Mouse (Mus musculus): ENCODE results near the gene Sez6l2. TPM values are rescaled to one million over a fixed set of nuclear protein-coding genes. Genes with fewer than 3 reads are reported as not detected.

The Sez6l2 gene
- polyA plus RNA-seq, 1 experiment from 2014 or later, result 0.36 TPM

- ATAC-seq (ENCODE audit: low read depth), result no peak
- WGBS, result 76% methylated on average over 17 of the region's 17 CpGs
- Histone ChIP-seq H3K4me2 (ENCODE audit: low read depth, low read length) (no peak overlapping the region), H3K9me3 (ENCODE audit: control insufficient read depth, low read length) (no peaks in the 10 kb centered on the region), H3K4me1 (replicated peaks; ENCODE audit: control insufficient read depth, insufficient read depth, low read length) (peaks cover 16% of the 10 kb centered on the region), H3K36me3 (ENCODE audit: control insufficient read depth, insufficient read depth, low read length) (no peaks in the 10 kb centered on the region), H3K27me3 (ENCODE audit: control insufficient read depth, insufficient read depth, low read depth, low read length) (no peaks in the 10 kb centered on the region), H3K9ac (ENCODE audit: low read length) (no peak overlapping the region), H3K27ac (ENCODE audit: low read length) (no peak overlapping the region; the same call in 1 of the 2 replicates), H3K4me3 (ENCODE audit: low read length) (no peak overlapping the region)
Measured at GRCm38 (mm10) chr7:127009307-127010085, 59.1 kb downstream of the Sez6l2 start.

GRCm38 (mm10) chr7:127011051-127011450 lies 60.7 kb downstream of the Sez6l2 start:
- peaks cover 32% of the 10 kb centered on the region for H3K4me1 ChIP-seq (replicated peaks; ENCODE audit: control insufficient read depth, insufficient read depth, low read length)
- H3K9me3 ChIP-seq (ENCODE audit: control insufficient read depth, low read length), result no peaks in the 10 kb centered on the region
- H3K36me3 ChIP-seq (ENCODE audit: control insufficient read depth, insufficient read depth, low read length), result peaks cover 5% of the 10 kb centered on the region; the same call in 1 of the 2 replicates
- WGBS, result 95% methylated on average over 2 of the region's 2 CpGs
- H3K4me2 ChIP-seq (ENCODE audit: low read depth, low read length), result no peak overlapping the region
- no peaks in the 10 kb centered on the region for H3K27me3 ChIP-seq (ENCODE audit: control insufficient read depth, insufficient read depth, low read depth, low read length)
- no peak overlapping the region for H3K9ac ChIP-seq (ENCODE audit: low read length)
- ATAC-seq (ENCODE audit: low read depth), result no peak
- H3K27ac ChIP-seq (ENCODE audit: low read length), result no peak overlapping the region
- no peak overlapping the region for H3K4me3 ChIP-seq (ENCODE audit: low read length)

GRCm38 (mm10) chr7:127011717-127012116 lies 61.4 kb downstream of the Sez6l2 start:
- whole genome bisulfite sequencing, result 68% methylated on average over 2 of the region's 2 CpGs
- H3K9me3 ChIP-seq (ENCODE audit: control insufficient read depth, low read length), result no peaks in the 10 kb centered on the region
- ATAC-seq (ENCODE audit: low read depth), result no peak
- peaks cover 32% of the 10 kb centered on the region for H3K4me1 ChIP-seq (replicated peaks; ENCODE audit: control insufficient read depth, insufficient read depth, low read length)
- H3K27me3 ChIP-seq (ENCODE audit: control insufficient read depth, insufficient read depth, low read depth, low read length), result no peaks in the 10 kb centered on the region
- no peak overlapping the region for H3K4me2 ChIP-seq (ENCODE audit: low read depth, low read length)
- H3K9ac ChIP-seq (ENCODE audit: low read length), result no peak overlapping the region
- H3K27ac ChIP-seq (ENCODE audit: low read length), result no peak overlapping the region
- H3K36me3 ChIP-seq (ENCODE audit: control insufficient read depth, insufficient read depth, low read length), result peaks cover 5% of the 10 kb centered on the region; the same call in 1 of the 2 replicates
- no peak overlapping the region for H3K4me3 ChIP-seq (ENCODE audit: low read length)

- Histone ChIP-seq H3K4me1 (replicated peaks; ENCODE audit: control insufficient read depth, insufficient read depth, low read length) (peaks cover 32% of the 10 kb centered on the region), H3K9ac (ENCODE audit: low read length) (no peak overlapping the region), H3K36me3 (ENCODE audit: control insufficient read depth, insufficient read depth, low read length) (peaks cover 5% of the 10 kb centered on the region; the same call in 1 of the 2 replicates), H3K27ac (ENCODE audit: low read length) (no peak overlapping the region), H3K27me3 (ENCODE audit: control insufficient read depth, insufficient read depth, low read depth, low read length) (no peaks in the 10 kb centered on the region), H3K9me3 (ENCODE audit: control insufficient read depth, low read length) (no peaks in the 10 kb centered on the region), H3K4me3 (ENCODE audit: low read length) (no peak overlapping the region), H3K4me2 (ENCODE audit: low read depth, low read length) (no peak overlapping the region)
- no peak for ATAC-seq (ENCODE audit: low read depth)
- WGBS, result 79% methylated on average over 6 of the region's 6 CpGs
Measured at GRCm38 (mm10) chr7:127012374-127012773, 62.0 kb downstream of the Sez6l2 start.

GRCm38 (mm10) chr7:127012845-127013244 lies 62.5 kb downstream of the Sez6l2 start:
- H3K4me3 ChIP-seq (ENCODE audit: low read length), result no peak overlapping the region
- H3K9ac ChIP-seq (ENCODE audit: low read length), result no peak overlapping the region
- no peak for ATAC-seq (ENCODE audit: low read depth)
- no peaks in the 10 kb centered on the region for H3K9me3 ChIP-seq (ENCODE audit: control insufficient read depth, low read length)
- no peaks in the 10 kb centered on the region for H3K27me3 ChIP-seq (ENCODE audit: control insufficient read depth, insufficient read depth, low read depth, low read length)
- peaks cover 5% of the 10 kb centered on the region; the same call in 1 of the 2 replicates for H3K36me3 ChIP-seq (ENCODE audit: control insufficient read depth, insufficient read depth, low read length)
- no peak overlapping the region for H3K27ac ChIP-seq (ENCODE audit: low read length)
- 93% methylated on average over 10 of the region's 10 CpGs for WGBS
- H3K4me2 ChIP-seq (ENCODE audit: low read depth, low read length), result no peak overlapping the region
- peaks cover 35% of the 10 kb centered on the region for H3K4me1 ChIP-seq (replicated peaks; ENCODE audit: control insufficient read depth, insufficient read depth, low read length)

GRCm38 (mm10) chr7:127013385-127013784 lies 63.0 kb downstream of the Sez6l2 start:
- no peaks in the 10 kb centered on the region for H3K27me3 ChIP-seq (ENCODE audit: control insufficient read depth, insufficient read depth, low read depth, low read length)
- peaks cover 39% of the 10 kb centered on the region for H3K4me1 ChIP-seq (replicated peaks; ENCODE audit: control insufficient read depth, insufficient read depth, low read length)
- no peak overlapping the region for H3K4me2 ChIP-seq (ENCODE audit: low read depth, low read length)
- H3K9me3 ChIP-seq (ENCODE audit: control insufficient read depth, low read length), result no peaks in the 10 kb centered on the region
- H3K4me3 ChIP-seq (ENCODE audit: low read length), result no peak overlapping the region
- H3K36me3 ChIP-seq (ENCODE audit: control insufficient read depth, insufficient read depth, low read length), result peaks cover 5% of the 10 kb centered on the region; the same call in 1 of the 2 replicates
- no peak for ATAC-seq (ENCODE audit: low read depth)
- no peak overlapping the region for H3K27ac ChIP-seq (ENCODE audit: low read length)
- no peak overlapping the region for H3K9ac ChIP-seq (ENCODE audit: low read length)
- 92% methylated on average over 6 of the region's 6 CpGs for WGBS

GRCm38 (mm10) chr7:127014320-127014719 lies 64.0 kb downstream of the Sez6l2 start, which contains the start of gene Mvp:
Gene Mvp, minus strand, starts transcription at chr7:127014621.
- H3K27ac ChIP-seq (ENCODE audit: low read length), result peak within 1 kb of the TSS; percentile 51
- peaks cover 41% of the 10 kb centered on the region for H3K4me1 ChIP-seq (replicated peaks; ENCODE audit: control insufficient read depth, insufficient read depth, low read length)
- H3K9ac ChIP-seq (ENCODE audit: low read length), result peak within 1 kb of the TSS; percentile 59
- peak within 1 kb of the TSS; percentile 72 for H3K4me2 ChIP-seq (ENCODE audit: low read depth, low read length)
- H3K4me3 ChIP-seq (ENCODE audit: low read length), result peak within 1 kb of the TSS; percentile 56
- H3K36me3 ChIP-seq (ENCODE audit: control insufficient read depth, insufficient read depth, low read length), result peaks cover 5% of the 10 kb centered on the region; the same call in 1 of the 2 replicates
- 0 out of 2 replicates have a peak, but pooled peaks have one; percentile 13 for ATAC-seq (ENCODE audit: low read depth)
- WGBS, result 15% methylated on average over 11 of the region's 11 CpGs
- no peaks in the 10 kb centered on the region for H3K27me3 ChIP-seq (ENCODE audit: control insufficient read depth, insufficient read depth, low read depth, low read length)
- no peaks in the 10 kb centered on the region for H3K9me3 ChIP-seq (ENCODE audit: control insufficient read depth, low read length)

- peaks cover 5% of the 10 kb centered on the region; the same call in 1 of the 2 replicates for H3K36me3 ChIP-seq (ENCODE audit: control insufficient read depth, insufficient read depth, low read length)
- H3K4me3 ChIP-seq (ENCODE audit: low read length), result no peak overlapping the region
- peaks cover 45% of the 10 kb centered on the region for H3K4me1 ChIP-seq (replicated peaks; ENCODE audit: control insufficient read depth, insufficient read depth, low read length)
- H3K9me3 ChIP-seq (ENCODE audit: control insufficient read depth, low read length), result no peaks in the 10 kb centered on the region
- ATAC-seq (ENCODE audit: low read depth), result no peak
- H3K4me2 ChIP-seq (ENCODE audit: low read depth, low read length), result peak overlapping the region; percentile 72
- H3K27ac ChIP-seq (ENCODE audit: low read length), result no peak overlapping the region
- no peak overlapping the region for H3K9ac ChIP-seq (ENCODE audit: low read length)
- 91% methylated on average over 12 of the region's 12 CpGs for WGBS
- no peaks in the 10 kb centered on the region for H3K27me3 ChIP-seq (ENCODE audit: control insufficient read depth, insufficient read depth, low read depth, low read length)
Measured at GRCm38 (mm10) chr7:127014993-127015392, 64.6 kb downstream of the Sez6l2 start.

GRCm38 (mm10) chr7:127016081-127016480 lies 65.7 kb downstream of the Sez6l2 start:
- Histone ChIP-seq H3K27ac (ENCODE audit: low read length) (peak overlapping the region; percentile 98), H3K4me1 (replicated peaks; ENCODE audit: control insufficient read depth, insufficient read depth, low read length) (peaks cover 53% of the 10 kb centered on the region), H3K27me3 (ENCODE audit: control insufficient read depth, insufficient read depth, low read depth, low read length) (no peaks in the 10 kb centered on the region), H3K9me3 (ENCODE audit: control insufficient read depth, low read length) (no peaks in the 10 kb centered on the region), H3K4me3 (ENCODE audit: low read length) (peak overlapping the region; percentile 59), H3K4me2 (ENCODE audit: low read depth, low read length) (peak overlapping the region; percentile 80), H3K9ac (ENCODE audit: low read length) (peak overlapping the region; percentile 77), H3K36me3 (ENCODE audit: control insufficient read depth, insufficient read depth, low read length) (peaks cover 5% of the 10 kb centered on the region; the same call in 1 of the 2 replicates)
- ATAC-seq (ENCODE audit: low read depth), result peak; percentile 15; the same call in 1 of the 2 replicates
- WGBS, result under 1% methylated on average over 10 of the region's 10 CpGs

All from lung, embryonic 16.5 days (tissue).